Mouse (Mus musculus): ENCODE measurements around the gene Zfr2.

The Zfr2 gene

DNA sequence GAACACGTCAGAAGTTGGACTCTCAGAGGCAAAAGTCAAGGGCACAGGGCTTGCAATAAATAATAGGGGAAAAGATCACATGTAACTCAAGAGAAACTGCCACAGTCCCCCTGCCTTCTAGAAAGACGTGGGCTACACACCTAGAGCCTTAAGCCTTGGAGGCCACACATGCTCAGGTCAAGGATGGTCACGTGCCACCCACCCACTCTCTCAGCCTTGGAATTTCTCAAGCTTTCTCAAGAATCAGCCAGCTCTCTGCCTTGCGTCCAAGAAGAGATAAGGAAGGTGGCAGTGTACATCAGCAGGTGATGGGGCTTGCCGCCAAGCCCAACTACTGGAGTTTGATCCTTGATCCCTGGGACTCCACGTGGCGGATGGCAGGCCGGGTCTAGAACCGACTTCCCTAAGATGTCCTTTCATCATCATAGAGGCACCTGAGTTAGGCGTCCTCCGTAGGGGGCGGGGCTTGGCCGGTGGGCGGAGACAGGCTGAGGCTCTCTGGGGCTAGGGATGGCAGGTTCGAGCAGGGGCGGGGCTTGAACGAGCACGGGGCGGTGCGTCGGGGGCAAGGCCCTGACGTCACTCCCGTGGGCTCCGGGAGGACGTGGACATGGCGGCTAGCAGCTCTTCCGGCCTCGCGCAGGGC is at the start of gene Zfr2:
Gene Zfr2, plus strand, starts transcription at position 576 of the 646 bp plus-strand sequence.
- DNase-seq, result peak; percentile 95

DNA sequence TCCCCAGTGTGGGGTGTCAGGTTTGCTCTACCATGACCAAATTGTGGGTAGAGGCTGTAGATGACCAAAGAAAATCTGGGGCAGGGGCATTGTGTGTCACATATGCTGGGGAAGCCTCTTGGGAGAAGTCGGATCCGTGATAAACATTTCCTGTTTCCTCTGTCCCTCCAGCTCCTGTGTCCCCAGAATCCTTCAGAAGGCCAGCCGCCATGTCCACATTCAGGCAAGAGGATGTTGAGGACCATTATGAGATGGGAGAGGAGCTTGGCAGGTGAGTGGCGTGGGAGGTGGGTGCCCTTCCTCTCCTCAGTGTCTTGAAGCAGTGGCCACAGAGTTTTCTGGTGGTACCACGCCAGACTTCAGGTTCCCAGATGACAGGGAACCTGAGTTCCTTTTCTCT is 49.1 kb upstream of the Zfr2 start, which contains the start of gene 4930442H23Rik:
Gene 4930442H23Rik, minus strand, starts transcription at position 45 of the 400 bp plus-strand sequence.
- DNase-seq, result no peak

DNA sequence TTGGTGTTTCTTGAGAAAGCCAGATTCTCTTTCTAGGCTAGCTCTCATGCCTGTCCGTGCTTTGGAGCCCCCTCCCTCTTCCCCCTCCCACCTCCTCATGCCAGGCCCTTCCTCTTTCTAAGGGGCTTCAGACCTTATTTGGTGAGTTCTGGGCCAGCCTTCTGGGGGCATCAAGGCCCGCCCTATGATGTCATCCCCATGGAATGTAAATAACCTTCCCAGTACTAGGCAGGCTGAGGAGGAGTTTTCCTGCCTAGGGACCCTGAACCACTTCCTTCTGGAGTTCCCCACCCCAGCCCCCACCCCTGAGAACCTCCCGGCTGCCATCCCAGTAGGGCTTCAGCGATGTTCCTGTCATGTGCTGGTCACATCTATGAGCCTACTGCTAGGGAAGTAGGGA is 48.2 kb upstream of the Zfr2 start:
- no peak for DNase-seq

DNA sequence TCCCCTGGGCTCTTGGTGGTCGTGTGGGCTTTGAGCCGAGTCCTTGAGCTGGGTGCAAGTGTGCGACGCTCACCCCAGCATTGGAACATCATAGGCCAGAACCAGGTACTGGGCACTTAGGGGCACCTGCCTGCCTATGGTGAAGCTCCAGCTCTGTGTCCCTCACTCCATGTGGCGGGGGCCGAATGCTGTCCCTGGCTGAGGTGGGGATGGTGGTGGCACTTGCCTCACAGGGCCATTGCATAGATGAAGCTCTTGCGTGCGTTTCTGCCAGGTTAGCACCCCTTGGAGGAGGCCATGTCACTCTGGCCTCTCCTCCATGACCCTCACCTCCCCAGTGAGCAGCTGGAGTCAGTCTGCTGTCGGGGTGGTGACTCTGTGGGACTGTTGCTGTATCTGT is 45.8 kb upstream of the Zfr2 start:
- DNase-seq, result no peak

DNA sequence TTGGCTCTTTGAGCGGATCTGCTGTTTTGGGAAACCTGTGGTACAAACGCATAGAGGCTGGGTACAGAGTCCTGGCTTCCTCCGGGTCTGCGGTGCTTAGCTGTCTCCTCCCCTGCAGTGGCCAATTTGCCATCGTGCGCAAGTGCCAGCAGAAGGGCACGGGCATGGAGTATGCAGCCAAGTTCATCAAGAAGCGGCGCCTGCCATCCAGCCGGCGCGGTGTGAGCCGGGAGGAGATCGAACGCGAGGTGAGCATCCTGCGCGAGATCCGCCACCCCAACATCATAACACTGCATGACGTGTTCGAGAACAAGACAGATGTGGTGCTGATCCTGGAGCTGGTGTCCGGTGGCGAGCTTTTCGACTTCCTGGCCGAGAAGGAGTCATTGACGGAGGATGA is 43.1 kb upstream of the Zfr2 start:
- no peak for DNase-seq

DNA sequence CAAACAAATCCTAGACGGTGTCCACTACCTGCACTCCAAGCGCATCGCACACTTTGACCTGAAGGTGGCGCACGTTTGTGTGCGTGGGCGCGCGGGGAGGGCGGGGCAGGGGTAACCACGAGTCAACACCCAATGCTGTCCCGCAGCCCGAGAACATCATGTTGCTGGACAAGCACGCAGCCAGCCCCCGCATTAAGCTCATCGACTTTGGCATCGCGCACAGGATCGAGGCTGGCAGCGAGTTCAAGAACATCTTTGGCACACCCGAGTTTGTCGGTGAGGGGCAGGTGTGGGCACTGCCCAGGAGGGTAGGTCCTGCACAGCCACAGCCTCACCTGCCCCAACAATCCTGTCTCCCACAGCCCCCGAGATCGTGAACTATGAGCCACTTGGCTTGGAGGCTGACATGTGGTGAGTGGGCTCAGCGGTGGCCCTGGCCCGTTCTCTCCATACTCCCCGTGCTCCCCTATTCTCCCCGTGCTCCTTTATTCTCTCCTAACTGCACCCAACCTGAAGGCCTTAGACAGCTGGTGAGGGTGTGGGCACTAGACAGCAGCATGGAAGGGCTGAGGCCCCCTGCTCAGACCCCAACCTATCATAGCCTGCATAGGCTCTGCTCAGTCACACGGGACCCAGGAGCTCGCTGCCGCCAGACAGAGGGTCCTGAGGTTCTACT is 42.6 kb upstream of the Zfr2 start:
- DNase-seq, result no peak

DNA sequence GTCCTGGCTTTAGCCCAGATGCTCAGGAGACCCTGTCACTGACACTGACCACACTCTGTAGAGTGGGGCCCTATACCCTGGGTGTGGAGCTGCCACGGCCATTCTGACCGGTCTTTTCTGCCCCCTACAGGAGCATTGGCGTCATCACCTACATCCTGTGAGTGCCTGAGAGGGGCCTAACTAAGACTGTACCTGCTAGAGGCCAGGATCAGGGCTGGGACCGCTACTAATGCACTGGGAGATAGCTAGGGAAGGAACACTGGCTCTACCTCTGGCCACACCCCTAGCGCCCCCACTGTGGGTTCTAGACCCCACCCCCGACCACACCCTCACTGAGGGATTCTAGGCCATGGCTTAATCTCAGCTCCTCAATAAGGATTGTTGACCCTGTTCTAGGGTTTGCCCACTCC is 42.0 kb upstream of the Zfr2 start:
- no peak for DNase-seq

DNA sequence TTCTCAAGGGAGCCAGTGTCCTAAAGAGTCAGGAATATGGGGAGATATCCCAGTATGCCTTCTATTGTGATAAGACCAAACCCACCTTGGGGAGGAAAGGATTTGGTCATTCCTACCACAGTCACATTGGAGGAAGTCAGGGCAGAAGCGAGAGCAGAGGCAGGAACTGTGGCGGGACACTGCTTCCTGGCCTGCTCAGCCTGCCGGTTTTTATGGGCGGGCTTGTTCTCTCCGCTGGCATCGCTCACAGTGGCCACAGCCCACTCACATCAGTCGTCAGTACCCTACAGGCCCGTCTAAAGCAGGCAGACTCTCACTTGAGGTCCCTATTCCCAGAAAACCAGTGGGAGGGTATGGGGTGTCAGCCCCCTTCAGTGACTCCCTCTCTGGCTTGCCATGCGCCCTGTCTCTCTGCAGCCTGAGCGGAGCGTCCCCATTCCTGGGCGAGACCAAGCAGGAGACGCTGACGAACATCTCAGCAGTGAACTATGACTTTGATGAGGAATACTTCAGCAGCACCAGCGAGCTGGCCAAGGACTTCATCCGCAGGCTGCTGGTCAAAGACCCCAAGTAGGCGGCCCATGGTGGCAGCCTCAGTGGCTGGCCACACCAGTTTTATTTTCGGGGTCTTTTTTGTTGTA is 41.5 kb upstream of the Zfr2 start:
- DNase-seq, result no peak

DNA sequence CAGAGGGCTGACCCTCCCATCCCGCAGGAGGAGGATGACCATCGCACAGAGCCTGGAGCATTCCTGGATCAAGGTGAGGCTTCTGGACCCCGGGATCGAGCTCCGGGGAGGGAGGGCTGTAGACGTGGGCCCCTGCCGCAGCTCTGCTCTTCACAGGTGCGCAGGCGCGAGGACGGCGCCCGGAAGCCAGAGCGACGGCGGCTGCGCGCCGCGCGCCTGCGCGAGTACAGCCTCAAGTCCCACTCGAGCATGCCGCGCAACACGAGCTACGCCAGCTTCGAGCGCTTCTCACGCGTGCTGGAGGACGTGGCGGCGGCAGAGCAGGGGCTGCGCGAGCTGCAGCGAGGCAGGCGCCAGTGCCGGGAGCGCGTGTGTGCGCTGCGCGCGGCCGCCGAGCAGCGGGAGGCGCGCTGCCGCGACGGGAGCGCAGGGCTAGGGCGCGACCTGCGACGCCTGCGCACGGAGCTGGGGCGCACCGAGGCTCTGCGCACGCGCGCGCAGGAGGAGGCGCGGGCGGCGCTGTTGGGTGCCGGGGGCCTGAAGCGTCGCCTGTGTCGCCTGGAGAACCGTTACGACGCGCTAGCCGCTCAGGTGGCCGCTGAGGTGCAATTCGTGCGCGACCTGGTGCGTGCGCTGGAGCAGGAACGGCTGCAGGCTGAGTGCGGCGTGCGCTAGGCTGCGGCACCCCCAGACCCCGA is 40.5 kb upstream of the Zfr2 start:
- peak; percentile 93 for DNase-seq

DNA sequence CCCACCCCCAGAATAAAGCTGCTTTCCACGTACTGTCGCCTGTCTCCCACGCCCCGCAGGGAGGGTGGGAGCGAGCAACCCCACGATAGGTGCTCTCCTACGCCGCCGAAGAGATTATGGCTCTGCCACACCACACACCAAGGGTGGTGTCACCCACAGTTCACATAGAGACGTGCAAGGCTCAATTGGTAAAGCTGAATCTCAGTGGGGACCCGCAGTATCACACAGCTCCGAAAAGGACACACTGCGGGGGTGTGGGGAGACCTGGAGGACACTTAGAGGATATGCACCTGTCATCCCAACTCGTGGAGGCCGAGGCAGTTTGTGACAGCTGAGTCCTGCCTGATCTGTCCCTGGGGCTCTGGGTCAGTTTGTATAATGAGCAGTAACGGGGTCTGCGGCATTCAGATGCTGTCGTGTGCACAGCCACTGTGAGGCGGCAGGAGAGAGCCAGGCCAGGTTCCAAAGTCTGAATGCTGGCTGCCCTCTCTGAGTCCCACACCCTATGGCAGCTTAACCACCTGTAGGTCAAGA is 39.9 kb upstream of the Zfr2 start:
- DNase-seq, result no peak

DNA sequence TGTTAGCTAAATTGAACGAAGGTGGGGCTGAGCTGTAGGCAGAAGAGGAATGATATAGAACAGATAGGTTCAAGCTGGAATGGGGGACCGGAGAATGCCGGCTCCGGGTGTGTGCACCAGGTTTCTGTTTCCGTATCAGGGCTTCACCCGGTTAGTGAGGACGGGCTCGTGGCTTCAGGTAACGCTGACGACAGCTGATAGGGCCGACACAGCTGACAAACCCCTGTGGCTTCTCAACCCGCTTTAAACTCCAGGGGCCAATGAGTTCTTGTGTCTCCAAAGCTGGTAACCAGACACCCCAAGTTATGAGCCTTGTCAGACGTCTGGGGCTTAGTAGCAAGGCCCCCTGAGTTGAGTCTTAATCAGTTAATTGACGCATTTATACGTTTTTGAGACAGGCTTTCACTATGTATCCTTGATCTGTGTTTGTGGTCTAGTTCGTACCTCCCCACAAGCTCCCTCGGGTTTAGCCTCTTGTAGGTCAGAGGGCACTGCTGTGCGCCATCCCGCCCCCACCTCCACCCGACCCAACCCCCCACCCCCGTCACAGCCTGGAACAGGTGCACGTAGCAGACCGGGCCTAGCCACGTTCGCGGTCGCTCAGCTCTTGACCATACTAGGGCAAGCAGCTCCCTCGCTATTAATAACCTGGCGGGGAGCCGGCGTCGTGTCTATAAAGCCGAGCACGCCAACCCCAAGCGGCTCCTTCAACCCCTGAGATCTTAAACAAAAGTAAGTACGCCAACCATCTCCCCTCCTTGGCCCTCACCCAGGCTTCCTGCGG is 38.8 kb upstream of the Zfr2 start:
- no peak for DNase-seq

DNA sequence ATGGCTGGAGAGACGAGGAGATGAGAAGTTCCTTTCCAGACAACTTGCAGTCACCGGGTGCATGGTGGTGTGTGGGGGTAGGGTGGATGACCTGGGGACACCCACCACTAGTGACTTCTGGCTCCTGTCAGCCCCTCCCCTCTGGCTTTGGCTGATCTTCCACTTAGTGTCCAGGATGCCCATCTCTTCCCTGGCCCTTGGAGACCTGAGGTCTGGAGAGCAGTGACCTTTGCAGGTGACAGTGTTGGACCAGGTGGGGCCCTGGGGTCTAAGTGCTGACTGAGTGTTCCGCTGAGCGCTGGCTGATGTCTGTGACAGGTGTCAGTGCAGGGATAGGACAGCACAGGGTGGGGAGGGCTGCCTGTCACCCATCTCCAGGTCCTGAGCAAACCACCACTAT is 37.7 kb upstream of the Zfr2 start:
- no peak for DNase-seq

DNA sequence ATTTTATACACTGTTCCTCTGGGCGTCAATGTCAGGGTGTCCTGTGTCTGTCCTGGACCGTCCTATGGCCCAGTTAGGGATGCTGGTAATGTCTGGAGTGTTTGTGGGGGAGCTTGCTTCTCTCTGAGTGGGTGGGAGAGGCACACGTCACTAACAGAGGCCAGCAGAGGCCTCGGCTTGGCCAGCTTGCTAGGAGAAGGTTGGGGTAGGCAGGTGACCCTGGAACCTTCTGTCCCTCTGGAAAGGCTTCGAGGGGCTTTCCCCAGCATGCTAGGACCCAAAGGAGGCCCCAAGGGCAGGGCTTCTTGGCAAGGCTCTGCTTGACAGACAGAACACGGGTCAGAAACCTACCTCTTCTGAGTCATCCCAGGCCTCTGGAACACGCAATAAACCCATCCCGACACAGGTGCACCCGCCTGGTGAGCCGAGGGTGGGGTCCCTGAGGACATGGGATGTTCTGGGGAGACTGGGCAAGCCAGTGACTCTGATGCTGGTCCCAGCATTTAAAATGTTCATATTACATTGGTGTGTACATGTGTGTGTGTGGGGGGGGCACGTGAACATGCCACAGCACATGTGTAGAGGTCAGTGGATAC is 36.4 kb upstream of the Zfr2 start:
- no peak for DNase-seq

DNA sequence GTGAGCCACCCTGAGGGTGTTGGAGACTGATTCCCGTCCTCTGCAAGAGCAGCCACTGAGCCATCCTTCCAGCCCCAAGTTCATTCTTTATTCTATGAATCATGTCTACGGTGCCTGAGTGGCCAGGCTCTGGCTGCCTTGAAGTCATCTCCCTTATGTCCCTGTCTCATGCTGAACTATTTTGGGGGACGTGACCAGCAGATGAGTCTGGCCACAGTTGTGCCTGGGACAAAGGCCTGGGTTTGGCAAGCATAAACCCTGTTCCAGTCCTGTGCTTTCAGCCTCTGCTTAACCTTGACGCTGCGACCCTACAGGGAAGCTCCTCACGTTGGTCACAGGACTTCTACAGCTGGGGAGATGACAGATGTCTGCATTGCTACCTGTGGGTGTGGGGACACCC is 35.6 kb upstream of the Zfr2 start:
- DNase-seq, result no peak

DNA sequence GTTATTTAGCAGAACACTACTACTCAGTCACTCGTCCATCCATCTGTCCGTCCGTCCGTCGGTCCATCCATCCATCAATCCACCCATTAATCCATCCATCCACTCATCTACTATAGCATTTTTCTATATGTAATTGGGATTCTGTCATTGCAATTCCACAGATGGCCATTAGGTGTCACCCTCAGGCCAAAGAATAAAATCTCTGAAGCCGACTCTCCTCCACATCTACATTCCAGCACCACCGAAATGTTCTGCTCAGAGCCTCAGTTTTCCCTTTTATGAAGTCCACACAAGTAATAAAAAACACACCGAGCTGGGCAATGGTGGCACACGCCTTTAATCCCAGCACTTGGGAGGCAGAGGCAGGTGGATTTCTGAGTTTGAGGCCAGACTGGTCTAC is 34.7 kb upstream of the Zfr2 start:
- DNase-seq, result no peak

DNA sequence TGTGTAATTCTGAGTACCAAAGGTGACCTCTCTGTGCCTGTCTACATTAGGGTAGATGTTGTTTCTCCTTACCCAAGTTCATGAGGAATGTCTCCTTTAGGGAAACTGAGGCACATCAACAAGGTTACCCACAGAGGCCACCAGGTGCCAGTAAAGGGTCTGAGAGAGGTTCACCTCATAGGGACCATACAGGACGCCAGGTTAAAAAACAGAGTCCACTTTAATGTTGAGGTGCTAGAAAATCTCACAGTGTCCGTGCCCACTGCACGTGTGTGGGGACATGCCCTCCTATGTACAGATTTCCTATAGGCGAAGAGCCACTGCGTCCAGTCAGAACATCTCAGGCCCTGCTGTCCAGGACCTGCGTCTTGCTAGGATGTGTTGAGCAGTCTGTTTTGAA is 34.0 kb upstream of the Zfr2 start:
- DNase-seq, result no peak

DNA sequence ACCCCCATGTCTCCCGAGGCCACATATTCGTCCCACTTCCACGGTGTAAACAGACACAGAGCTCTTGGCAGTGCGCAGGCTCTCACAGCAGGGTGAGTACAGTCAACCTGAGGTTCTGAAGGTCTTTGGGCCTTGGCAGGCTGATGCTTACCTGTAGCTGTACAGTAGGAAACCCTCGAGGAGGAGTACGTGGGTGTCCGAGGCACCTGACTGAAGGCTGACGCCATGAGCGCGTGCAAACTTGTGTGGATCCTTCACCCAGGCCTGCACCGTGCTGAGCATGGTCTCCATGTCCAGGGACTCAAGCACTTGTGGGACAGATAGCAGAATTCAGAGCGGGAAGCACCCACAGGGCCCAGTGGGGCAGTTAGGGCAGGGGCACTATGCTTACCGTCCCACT is 32.8 kb upstream of the Zfr2 start:
- no peak for DNase-seq

DNA sequence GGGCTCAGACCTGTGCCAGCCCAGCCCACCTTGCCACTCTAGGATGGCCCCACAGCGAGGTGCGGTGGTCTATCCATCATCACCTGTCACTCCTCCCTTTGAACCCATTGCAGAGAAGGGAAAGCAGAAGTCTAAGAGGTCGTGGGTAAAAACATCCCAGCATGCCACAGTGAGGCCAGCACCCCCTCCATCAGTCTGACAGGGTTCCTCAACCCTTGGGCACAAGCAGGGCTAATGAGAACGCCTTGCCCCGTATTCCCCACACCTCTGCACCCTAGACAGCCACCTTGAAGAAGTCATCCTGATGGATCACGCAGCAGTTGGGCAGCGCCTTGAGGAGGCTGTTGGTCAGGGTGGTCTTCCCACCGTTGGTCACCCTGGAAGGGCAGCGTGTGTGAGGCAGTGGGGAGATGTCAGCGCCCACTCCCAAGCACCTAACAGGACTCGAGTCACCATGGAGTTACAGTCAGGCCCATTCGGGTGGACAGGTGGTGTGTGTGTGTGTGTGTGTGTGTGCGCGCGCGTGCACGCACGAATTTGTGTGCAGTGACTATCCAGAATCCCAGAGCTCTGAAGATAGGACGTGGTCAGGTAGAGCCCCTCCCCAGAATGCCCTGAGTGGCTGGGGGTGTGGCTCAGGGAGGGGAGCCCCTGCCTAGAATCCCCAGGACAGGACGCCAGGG is 32.2 kb upstream of the Zfr2 start:
- no peak for DNase-seq

DNA sequence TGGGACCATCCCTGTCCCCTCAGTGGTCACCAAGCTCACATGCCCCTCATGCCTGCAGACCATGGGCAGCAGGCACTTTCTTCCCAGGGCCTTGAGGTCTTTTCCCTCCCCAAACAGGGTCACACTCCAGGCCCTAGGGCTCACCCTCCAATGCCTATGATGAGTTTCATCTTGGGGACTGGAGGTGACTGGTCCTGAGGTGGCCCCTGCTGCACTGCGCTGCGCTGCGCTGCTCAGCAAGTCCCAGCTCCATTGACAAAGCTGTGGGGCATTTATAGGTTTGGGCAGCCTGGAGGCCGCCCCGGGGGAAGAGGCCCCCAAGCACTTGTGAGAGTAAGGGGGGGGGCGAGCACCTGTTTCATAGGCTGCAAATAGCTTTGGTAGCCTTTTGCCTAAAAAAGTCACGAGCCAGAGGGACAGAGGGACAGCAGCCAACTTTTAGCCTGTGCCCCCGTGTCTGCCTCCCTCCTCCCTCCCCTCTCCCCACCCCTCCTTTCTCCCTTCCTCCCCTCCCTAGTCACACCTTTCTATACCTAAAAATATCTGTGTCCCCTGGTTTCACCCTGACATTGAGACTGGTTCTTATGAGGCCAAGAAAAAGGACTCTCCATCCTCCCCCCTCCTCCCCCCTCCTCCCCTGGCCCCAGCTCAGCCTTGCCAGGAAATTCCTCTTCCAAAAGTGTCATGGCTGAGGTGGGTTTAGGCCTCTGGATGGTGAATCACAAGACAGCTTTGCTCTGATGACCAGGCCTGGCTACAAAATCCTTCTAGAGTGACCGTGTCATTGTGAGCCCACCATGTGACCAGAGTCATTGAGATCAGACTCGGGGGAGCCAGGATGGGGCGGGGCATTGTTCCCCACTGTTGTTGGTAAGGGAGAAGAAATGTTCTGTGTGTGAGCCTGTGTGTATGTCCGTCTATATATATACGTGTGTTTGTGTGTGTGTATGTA is 30.9 kb upstream of the Zfr2 start, which contains the start of gene Nmrk2:
Gene Nmrk2, minus strand, starts transcription at position 245 of the 952 bp plus-strand sequence.
- no peak for DNase-seq
